Mouse (Mus musculus) layer of hippocampus, adult 18-20 months (tissue): ENCODE data around the gene Lrp6. TPM values are rescaled to one million over a fixed set of nuclear protein-coding genes. Genes with fewer than 3 reads are reported as not detected.

Experiments
- DNase-seq, 2 experiments: peaks; one replicate each; pipeline ENCODE4 v3.0.0; 2022; ENCODE audit warnings: low spot score in 2 of 2
- long read RNA-seq: library from polyadenylated mRNA; stranded (forward); transcript quantifications from one replicate; pipeline ENCODE4 v2.0.0, GENCODE M21; 2021
- total RNA-seq, 2 experiments: library from RNA; stranded (reverse); gene quantifications; 2 replicates each; pipeline ENCODE4 v1.2.3; 2021

Gene Lrp6
- total RNA-seq = 10 to 100 TPM; 48.8 to 52.6 TPM
- long read RNA-seq, full-length matches to known transcripts = 11 of 38 reads
- long read RNA-seq, partial matches to known transcripts = 12 of 38 reads
- long read RNA-seq, other reads (novel, unspliced or antisense) = 15 of 38 reads

- peak; percentile 63 to 82 for DNase-seq
Observed at GRCm38 (mm10) chr6:134566818-134567485, at the start of gene Lrp6. TSS of gene Lrp6 (minus strand) at chr6:134566965.

DNA sequence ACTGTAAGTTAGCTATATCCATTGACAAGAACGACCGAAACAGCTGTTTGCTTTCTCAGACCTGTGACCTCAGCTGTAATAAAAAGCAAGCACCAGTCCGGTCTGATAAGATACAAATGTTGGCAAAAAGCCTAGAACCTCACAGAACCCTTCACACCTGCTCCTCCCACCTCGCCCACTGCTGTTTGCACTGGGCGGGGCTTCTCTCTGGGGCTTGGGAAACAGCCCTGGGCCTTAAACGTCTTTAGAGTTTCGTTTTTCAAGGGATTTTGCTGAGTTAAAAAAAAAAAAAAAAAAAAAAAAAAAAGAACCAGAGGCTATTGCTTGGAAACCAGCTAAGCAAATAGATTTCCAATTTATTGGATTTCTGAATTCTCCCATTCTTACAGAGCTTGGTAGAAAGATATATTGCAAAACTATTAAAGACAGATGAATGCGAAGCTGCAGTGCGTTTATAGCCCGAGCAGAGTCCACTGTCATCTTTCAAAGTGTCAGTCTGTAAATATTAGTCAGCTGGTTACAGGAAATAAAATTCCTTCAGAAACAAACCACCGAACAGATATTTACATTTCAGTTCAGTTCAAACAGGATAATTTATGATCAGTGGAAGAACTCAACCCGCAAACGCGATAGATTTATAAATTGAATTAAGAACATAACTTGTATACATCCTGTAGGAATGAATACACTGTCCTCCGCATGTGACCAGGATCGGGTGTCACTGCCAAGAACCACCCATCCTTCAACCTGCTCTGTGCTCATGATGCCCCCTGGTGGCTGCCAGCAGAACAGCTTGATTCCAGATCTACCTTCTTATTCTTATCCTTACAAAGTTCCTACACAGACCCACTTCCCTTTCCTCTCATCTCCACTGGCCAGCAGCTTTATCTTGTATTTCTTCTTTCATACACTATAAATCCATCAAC, 48.2 kb upstream of the Lrp6 start:
- peak; percentile 74 to 92 for DNase-seq

GRCm38 (mm10) chr6:134614322-134614721, 47.6 kb upstream of the Lrp6 start:
- DNase-seq = no peak

DNA sequence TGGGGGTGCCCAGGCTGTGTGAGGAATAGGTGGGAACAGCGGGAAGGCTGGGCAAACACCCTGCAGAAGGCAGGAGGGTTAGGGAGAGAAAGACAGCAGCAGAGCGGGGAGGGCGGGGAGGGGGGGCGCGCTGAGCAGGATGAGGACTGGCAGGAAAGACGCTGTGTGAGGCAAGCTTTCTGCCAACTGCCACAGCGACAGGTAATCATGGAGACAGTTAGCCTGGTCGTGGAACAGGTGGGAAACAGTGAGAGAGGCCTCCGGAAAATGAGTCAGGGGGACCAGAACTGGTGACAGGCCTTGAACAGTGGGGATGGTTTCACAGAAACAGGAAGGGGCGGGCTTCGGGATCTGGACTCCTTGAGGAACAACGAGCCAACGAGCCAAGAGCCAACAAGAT, 45.1 kb upstream of the Lrp6 start:
- no peak for DNase-seq

DNA sequence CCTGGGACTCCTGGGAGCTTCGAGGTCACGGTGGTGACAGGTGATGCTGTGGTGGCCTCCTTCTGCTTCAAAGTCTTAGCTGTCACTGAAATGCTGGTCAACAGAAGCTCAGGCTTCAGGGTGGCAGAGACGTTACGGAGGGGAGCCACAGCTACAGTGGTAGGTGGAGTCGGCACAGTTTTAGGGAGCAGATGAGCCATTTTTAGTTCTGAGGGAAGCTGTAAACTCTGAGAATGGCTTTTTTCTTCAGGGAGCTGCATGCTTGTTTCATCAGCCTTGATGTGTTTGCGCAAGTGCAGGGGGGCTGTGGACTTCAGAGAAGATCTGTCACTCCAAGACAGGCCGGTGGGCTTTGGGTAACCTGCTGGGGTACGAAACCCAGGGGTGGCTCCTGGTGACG, 43.6 kb upstream of the Lrp6 start:
- no peak for DNase-seq

DNA sequence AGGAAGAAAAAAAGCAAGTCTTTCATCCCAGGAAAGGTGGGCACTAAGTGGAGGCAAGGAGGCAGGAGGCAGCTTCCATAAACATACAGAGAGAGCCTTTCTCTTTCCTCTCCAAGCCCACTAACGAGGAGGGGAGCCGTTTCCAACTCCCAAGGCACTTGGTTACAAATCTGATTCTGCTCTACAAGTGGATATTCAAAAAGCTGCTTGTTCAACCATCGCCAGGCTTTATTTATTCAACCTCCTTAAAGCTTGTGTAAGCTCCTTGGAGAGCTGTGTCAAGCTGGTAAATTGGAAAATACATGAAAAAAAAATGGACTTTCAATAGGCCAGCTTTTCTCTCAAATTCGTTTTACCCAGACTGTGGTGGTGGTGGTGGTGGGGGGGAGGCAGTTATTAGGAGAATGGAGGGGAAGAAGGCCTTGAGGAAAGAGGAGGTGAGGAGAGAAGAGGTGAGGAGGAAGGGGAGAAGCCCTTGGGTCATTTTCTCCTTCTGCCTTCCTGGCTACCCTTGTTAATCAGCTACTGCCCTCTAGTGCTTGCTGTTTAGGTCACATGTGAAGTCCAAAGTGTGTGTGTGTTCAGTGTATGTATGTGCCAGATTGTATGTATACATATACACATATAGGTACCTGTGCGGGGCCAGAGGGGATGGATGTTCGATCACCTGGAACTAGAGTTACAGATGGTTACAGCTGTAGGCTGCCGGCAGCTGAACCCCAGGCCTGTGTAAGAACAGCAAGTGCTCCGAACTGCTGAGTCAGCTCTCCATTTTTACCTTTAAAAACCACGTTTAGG, 40.4 kb upstream of the Lrp6 start:
- peak in 1 of 2 experiments; percentile 53 for DNase-seq

GRCm38 (mm10) chr6:134606540-134606939, 39.8 kb upstream of the Lrp6 start:
- DNase-seq = no peak

DNA sequence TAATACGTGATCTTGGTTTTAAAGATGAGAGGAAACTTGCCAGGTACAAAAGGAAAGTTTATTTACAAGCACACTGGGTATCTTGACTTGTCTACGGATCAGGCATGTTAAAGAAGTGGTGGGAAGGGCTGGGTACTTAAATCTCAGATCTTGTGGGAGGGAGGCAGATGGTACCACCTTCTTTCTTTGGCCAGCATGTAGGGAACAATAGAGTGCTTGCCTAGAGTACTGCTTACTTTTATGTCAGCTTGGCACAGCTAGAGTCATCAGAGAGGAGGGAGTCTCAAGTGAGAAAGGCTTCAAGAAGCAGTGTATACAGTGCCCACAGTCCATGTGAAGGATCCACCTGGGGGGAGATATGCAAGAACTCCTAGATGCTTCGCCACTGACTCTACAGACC, 38.4 kb upstream of the Lrp6 start:
- no peak for DNase-seq

DNA sequence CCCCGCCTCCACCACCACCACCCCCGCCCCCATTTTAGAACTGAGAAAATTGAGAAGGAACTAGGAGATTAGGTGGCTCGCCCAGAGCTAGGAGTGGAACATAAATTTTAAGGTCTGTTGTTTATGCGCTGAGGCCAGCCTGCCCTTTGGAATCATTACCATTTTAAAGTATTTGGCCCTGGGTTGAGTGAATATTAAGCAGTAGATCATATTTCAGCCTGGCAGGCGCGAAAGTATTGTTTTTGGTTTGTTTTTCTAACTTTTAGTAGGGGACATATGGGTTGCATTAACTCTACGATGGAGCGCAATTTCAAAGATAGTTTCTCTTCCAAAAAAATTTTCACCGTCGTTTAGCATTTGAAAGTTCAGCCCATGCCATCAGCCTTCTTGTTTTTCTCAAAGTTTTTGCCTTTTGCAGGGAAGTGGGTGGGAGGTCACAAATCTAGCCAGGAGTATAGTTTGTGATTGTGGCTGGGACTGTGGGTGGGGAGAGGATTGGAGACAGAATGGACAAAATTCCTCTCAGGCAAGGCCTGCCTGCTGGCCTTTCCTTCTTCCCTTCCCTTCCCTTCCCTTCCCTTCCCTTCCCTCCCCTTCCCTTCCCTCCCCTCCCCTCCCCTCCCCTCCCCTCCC, 35.7 kb upstream of the Lrp6 start:
- DNase-seq = no peak

DNA sequence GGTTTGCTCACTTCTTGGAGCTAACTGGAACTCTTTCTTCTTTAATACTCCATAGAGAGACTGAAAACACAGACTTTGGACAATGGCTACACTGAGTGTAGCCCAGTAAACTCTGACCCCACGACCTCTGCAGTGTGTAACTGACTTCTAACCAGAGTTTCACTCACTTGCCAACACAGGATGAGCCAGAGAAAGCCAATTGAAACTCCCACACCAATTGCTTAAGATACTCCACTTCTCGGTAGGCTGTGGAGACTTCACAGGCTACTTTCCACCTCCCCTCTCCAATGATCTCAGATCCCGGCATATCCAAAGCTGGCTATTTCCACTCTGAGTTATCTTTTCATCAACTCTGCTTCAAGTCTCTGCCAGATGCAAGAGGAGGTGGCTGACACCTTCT, 35.0 kb upstream of the Lrp6 start:
- no peak for DNase-seq

DNA sequence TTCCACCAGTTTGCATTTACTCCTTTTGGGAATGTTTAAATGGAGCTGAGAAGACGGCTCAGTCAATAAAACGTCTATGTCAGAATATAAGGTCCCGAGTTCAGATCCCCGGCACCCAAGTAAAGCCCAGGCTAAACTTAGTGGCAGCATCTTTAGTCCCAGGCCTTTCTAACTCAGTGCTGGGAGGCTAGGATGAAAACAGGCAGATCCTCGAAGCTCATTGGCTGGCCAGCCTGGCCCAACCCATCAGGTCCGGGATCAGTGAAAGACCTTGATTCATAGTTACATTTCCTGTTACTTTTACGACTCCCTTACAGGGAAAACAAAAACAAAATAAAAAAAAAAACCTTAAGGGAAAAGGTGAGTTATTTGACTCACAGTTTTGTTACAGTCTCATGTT, 34.4 kb upstream of the Lrp6 start:
- no peak for DNase-seq

DNA sequence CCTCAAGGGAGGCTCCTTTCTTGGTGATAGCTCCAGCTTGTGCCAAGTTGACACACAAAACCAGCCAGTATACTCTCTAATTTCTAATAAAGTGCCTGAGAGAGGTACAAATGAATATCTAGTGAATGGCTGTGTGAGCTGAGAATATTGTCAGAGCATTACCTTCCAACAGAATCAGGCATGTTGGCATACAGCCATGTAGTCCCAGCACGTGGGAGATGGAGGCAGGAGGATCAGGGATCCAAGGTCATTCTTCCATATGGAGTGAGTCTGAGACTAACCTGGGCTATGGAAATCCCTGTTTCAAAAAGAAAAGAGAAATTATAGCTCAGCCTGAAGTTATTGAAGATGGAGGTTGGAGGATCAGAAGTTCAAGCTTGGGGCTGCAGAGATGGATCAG, 32.5 kb upstream of the Lrp6 start:
- DNase-seq = no peak

DNA sequence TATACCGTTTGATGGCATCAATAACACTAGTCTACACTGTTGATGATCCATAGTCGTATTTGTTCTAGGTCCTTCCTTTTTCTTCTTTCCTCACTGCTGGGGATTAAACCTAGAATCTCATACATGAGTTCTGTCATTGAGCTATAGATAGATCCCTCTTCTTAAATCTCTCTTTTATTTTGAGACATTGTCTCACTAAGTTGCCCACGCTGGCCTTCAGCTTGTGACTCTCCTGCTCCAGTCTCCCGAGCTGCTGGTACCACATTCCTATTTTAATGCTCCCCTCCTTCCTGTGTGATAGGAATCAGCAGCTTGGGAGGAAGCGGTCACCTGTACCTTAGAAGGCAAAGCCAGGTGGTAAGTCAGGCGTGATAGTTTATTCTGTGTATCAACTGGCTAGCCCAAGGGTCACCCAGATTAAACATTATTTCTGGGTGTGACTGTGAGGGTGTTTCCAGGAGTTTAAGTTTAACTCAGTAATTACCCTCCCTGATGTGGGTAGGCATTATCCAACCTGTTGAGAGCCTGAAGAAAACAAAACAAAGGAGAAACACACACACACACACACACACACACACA, 31.0 kb upstream of the Lrp6 start:
- no peak for DNase-seq

DNA sequence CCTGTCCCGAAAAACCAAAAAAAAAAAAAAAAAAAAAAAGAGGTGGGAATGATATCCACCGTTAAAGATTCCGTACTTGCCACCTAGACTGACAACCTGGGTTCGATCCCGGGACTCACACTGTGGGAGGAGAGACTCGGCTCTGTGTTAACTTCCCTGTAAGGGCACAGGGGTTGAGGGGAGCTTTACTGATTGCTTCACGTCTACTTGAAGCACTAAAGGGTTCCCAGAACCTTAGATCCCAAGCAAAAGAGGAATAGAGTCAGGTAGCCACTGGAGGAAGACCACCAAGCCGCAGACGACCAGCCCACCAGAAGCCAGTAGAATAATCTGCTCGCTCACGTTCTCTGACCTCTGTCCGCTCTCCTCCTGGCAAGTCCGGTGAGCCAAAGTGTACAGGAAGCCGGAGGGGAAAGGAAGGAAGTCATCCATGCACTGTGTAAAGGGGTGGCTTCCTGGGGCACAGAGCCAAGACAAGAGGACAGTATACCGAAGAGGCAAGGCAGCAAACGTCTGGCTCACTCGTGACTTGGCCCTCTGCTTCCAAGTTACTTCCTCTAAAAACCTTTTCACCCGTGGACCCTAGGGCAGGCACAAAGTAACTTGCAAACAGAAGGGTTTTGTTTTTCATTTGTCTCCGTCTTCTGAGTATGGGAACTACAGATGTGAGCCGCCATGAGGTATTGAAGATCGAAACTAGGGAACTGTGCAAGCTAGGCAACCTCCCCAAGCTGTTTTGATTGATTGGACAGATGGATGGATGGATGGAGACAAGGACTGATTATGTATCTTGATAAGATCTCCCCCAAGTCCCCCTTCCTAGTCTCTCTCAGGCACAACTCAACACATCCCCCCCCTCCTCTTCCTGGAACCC, 28.0 kb upstream of the Lrp6 start:
- no peak for DNase-seq

GRCm38 (mm10) chr6:134591614-134592013, 24.8 kb upstream of the Lrp6 start:
- DNase-seq = no peak

DNA sequence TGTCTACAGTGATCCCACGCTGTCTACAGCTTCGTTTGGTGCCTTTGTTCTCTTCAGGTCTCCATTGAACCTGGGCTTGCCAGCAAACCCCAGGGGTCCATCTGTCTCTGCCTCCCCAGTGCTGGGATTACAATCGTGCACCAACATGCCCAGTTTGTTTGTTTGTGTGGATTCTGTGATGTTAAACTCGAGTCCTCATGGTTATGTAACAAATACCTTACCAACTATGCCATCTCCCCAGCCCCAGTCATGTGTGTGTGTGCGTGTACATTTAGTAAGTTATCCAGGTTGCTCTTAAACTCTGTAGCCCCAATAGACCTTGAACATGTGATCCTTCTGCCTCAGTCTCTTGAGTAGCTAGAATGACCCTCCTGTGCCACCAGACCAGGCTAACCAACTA, 19.5 kb upstream of the Lrp6 start:
- no peak for DNase-seq

DNA sequence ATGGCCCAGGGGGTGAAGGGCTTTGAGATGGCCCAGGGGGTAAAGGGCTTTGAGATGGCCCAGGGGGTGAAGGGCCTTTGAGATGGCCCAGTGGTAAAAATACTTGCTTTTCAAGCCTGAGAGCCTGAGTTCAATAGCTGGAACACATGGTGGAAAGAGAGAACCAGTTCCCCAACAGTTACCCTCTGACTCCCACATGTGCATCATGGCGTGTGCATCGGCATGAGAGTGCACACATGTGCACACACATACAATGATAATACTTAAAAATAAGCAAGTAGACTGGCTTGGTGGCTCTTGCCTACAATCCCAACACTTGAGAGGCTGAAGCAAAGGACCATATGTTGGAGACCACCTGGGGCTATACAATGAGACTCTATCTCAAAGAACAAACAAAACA, 17.9 kb upstream of the Lrp6 start:
- DNase-seq = no peak

GRCm38 (mm10) chr6:134582110-134582509, 15.3 kb upstream of the Lrp6 start:
- DNase-seq = no peak

DNA sequence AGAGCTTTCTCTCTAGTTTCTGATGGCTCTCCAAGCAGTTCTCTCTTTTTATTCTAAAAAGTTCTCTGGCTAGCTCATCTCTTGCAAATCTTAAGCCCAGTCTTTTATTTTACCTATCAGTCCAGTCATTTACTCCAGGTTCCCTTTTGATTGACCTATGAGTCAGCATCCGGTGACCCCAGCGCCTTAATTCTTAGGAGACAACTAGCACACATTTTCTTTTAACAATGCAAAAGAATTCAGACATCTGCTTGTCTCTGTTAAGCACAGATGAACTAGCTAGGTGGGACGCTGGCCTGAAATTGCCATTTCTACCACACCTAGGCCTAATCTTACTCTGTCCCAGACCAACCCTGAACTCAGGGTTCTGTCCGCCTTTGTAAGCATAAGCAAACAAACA, 12.7 kb upstream of the Lrp6 start:
- DNase-seq = no peak

DNA sequence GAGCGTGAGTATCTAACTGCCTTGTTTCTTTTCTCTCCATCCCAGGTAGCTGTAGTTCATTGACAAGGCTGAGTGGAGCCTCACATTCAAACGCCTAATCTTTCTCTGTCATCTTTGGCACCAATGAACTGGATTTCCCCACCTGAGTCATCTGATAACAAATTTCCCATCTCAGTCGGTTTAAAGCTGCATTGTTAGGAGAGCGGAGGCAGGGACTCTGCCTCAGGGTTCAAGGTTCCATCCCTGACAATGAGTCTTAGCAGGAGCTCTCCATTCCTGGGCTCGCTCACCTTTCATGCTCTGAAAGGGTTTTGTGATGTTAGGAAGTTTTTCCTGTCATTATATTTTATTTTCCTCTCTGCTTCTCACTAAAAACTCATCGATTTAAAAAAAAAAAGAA, 11.3 kb upstream of the Lrp6 start:
- no peak for DNase-seq
